Mouse (Mus musculus) cerebellum, adult 11-12 months (tissue): ENCODE data around the gene Nptx1.
A peak's percentile ranks its signal among the peaks of the same experiment; 100 is the strongest.

Source experiments
- DNase-seq: peaks from one replicate; pipeline ENCODE4 v3.0.0; 2022

The Nptx1 gene

DNA sequence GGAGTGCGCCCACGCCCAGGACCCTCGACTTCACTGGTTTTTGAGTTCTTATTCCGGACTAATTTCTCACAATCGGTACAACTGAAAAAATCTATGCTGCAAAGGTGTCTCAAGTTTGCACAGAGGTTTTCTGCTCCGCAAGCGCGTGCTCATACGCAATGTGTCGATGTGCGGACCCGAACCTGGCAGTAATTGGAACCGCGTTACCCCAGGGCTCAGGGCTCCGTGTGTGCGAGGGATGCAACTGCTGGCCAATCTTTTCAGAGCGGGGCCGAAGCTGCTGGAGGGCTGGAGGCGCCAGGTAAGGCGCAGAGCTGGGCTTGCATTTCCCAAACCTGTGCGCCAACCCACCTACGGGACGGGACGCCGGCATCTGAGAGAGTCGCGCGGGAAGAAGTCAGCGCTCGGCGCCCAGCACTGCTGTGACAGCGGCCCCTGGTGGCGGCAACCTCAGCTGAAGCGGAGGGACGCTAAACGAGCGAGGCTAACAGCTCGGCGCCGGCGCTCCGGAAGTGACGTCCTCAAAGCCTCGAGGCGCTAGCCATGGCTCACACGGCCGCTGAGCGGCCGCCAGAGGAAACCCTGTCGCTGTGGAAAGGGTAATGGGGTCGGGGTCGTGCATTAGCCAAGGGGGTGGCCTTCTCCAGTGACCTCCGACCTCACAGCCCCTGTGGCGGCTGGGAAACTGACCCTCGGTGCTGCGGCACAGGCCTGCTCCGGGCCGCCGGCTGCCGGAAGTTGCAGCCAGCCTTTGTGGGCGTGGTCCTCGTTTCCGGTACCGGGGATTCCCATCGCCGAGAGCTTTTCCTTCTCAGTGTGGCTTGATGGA lies 56.5 kb downstream of the Nptx1 start, which contains the start of gene Endov:
TSS of gene Endov (plus strand) at position 487 of the 829 bp plus-strand sequence.
- DNase-seq, result peak; percentile 96
